Mouse (Mus musculus): Measurements from ENCODE around the gene Ykt6.

GRCm38 (mm10) chr11:5994880-5995279 lies 39.4 kb downstream of the Ykt6 start:
- no peak for TF ChIP-seq POLR2A (IDR thresholded peaks at IDR 0.05; ENCODE audit: control insufficient read depth, low read depth, low read length)
- TF ChIP-seq CTCF (IDR thresholded peaks at IDR 0.05; ENCODE audit: control insufficient read depth, insufficient read depth, insufficient replicate concordance, low read depth, low read length) = no peak
